Mouse (Mus musculus): ENCODE results near the gene Dnajb1. TPM values are rescaled to one million over a fixed set of nuclear protein-coding genes. Genes with fewer than 3 reads are reported as not detected.

The Dnajb1 gene
- polyA plus RNA-seq, 1 experiment from 2014 or later: 60.2 TPM

GRCm38 (mm10) chr8:83621691-83622388, 13.8 kb downstream of the Dnajb1 start:
- H3K36me3 ChIP-seq: no peaks in the 10 kb centered on the region
- H3K4me3 ChIP-seq: peak overlapping the region; percentile 32
- no peaks in the 10 kb centered on the region for H3K27me3 ChIP-seq (replicated peaks)
- no peaks in the 10 kb centered on the region for H3K9me3 ChIP-seq
- no peaks in the 10 kb centered on the region for H3K4me1 ChIP-seq
- H3K9ac ChIP-seq: peak overlapping the region; percentile 55
- WGBS: 55% methylated on average over 15 of the region's 15 CpGs
- H3K27ac ChIP-seq: no peak overlapping the region
- ATAC-seq (ENCODE audit: low FRiP score, low read depth): peak; percentile 64; the same call in 1 of the 2 replicates
- peak overlapping the region; percentile 69 for H3K4me2 ChIP-seq (replicated peaks)

- no peak overlapping the region for H3K27ac ChIP-seq
- no peaks in the 10 kb centered on the region for H3K4me1 ChIP-seq
- peak overlapping the region; percentile 55 for H3K9ac ChIP-seq
- 11% methylated on average over 23 of the region's 23 CpGs for WGBS
- H3K36me3 ChIP-seq: no peaks in the 10 kb centered on the region
- peak; percentile 93 for ATAC-seq (ENCODE audit: low FRiP score, low read depth)
- H3K4me3 ChIP-seq: peak overlapping the region; percentile 32
- H3K4me2 ChIP-seq (replicated peaks): peak overlapping the region; percentile 69
- H3K9me3 ChIP-seq: no peaks in the 10 kb centered on the region
- H3K27me3 ChIP-seq (replicated peaks): no peaks in the 10 kb centered on the region
Observed at GRCm38 (mm10) chr8:83622389-83622989, 14.5 kb downstream of the Dnajb1 start.

GRCm38 (mm10) chr8:83623549-83623948, 15.6 kb downstream of the Dnajb1 start:
- Histone ChIP-seq H3K9ac (no peak overlapping the region), H3K4me2 (replicated peaks) (no peak overlapping the region), H3K27ac (no peak overlapping the region), H3K27me3 (replicated peaks) (no peaks in the 10 kb centered on the region), H3K9me3 (no peaks in the 10 kb centered on the region), H3K36me3 (no peaks in the 10 kb centered on the region), H3K4me3 (no peak overlapping the region), H3K4me1 (no peaks in the 10 kb centered on the region)
- 86% methylated on average over 7 of the region's 7 CpGs for WGBS
- ATAC-seq (ENCODE audit: low FRiP score, low read depth): no peak

GRCm38 (mm10) chr8:83624739-83625138, 16.7 kb downstream of the Dnajb1 start:
- no peak overlapping the region for H3K4me2 ChIP-seq (replicated peaks)
- H3K9ac ChIP-seq: no peak overlapping the region
- no peaks in the 10 kb centered on the region for H3K4me1 ChIP-seq
- H3K4me3 ChIP-seq: no peak overlapping the region
- no peak overlapping the region for H3K27ac ChIP-seq
- no peaks in the 10 kb centered on the region for H3K36me3 ChIP-seq
- H3K27me3 ChIP-seq (replicated peaks): no peaks in the 10 kb centered on the region
- WGBS: 47% methylated on average over 3 of the region's 3 CpGs
- ATAC-seq (ENCODE audit: low FRiP score, low read depth): no peak
- H3K9me3 ChIP-seq: no peaks in the 10 kb centered on the region

- Histone ChIP-seq H3K4me2 (replicated peaks) (no peak overlapping the region), H3K4me1 (no peaks in the 10 kb centered on the region), H3K36me3 (no peaks in the 10 kb centered on the region), H3K27ac (no peak overlapping the region), H3K4me3 (no peak overlapping the region), H3K9me3 (no peaks in the 10 kb centered on the region), H3K27me3 (replicated peaks) (no peaks in the 10 kb centered on the region), H3K9ac (no peak overlapping the region)
- 90% methylated on average over 6 of the region's 6 CpGs for WGBS
- no peak for ATAC-seq (ENCODE audit: low FRiP score, low read depth)
Observed at GRCm38 (mm10) chr8:83625676-83626299, 17.8 kb downstream of the Dnajb1 start.

- H3K4me1 ChIP-seq: no peaks in the 10 kb centered on the region
- no peaks in the 10 kb centered on the region for H3K36me3 ChIP-seq
- H3K4me2 ChIP-seq (replicated peaks): no peak overlapping the region
- peaks cover 6% of the 10 kb centered on the region; the same call in 1 of the 2 replicates for H3K9me3 ChIP-seq
- 91% methylated on average over 7 of the region's 7 CpGs for WGBS
- ATAC-seq (ENCODE audit: low FRiP score, low read depth): no peak
- H3K4me3 ChIP-seq: no peak overlapping the region
- no peak overlapping the region for H3K9ac ChIP-seq
- H3K27me3 ChIP-seq (replicated peaks): no peaks in the 10 kb centered on the region
- H3K27ac ChIP-seq: no peak overlapping the region
Observed at GRCm38 (mm10) chr8:83632083-83632707, 24.2 kb downstream of the Dnajb1 start.

- no peak overlapping the region for H3K27ac ChIP-seq
- no peak overlapping the region for H3K9ac ChIP-seq
- H3K9me3 ChIP-seq: peaks cover 6% of the 10 kb centered on the region; the same call in 1 of the 2 replicates
- H3K4me1 ChIP-seq: no peaks in the 10 kb centered on the region
- no peak for ATAC-seq (ENCODE audit: low FRiP score, low read depth)
- no peaks in the 10 kb centered on the region for H3K27me3 ChIP-seq (replicated peaks)
- H3K36me3 ChIP-seq: no peaks in the 10 kb centered on the region
- H3K4me3 ChIP-seq: no peak overlapping the region
- no peak overlapping the region for H3K4me2 ChIP-seq (replicated peaks)
- 78% methylated on average over 4 of the region's 4 CpGs for WGBS
Observed at GRCm38 (mm10) chr8:83638856-83639255, 30.9 kb downstream of the Dnajb1 start.

- ATAC-seq (ENCODE audit: low FRiP score, low read depth): no peak
- H3K27ac ChIP-seq: no peak overlapping the region
- no peak overlapping the region for H3K4me2 ChIP-seq (replicated peaks)
- no peaks in the 10 kb centered on the region for H3K4me1 ChIP-seq
- no peak overlapping the region for H3K4me3 ChIP-seq
- H3K36me3 ChIP-seq: no peaks in the 10 kb centered on the region
- H3K9me3 ChIP-seq: peaks cover 6% of the 10 kb centered on the region; the same call in 1 of the 2 replicates
- WGBS: 86% methylated on average over 5 of the region's 5 CpGs
- no peaks in the 10 kb centered on the region for H3K27me3 ChIP-seq (replicated peaks)
- H3K9ac ChIP-seq: no peak overlapping the region
Observed at GRCm38 (mm10) chr8:83639649-83640048, 31.7 kb downstream of the Dnajb1 start.

- Histone ChIP-seq H3K27ac (no peak overlapping the region), H3K36me3 (no peaks in the 10 kb centered on the region), H3K9me3 (no peaks in the 10 kb centered on the region; the same call in 1 of the 2 replicates), H3K9ac (no peak overlapping the region), H3K4me3 (no peak overlapping the region), H3K4me1 (no peaks in the 10 kb centered on the region), H3K27me3 (replicated peaks) (no peaks in the 10 kb centered on the region), H3K4me2 (replicated peaks) (no peak overlapping the region)
- WGBS: 93% methylated on average over 11 of the region's 11 CpGs
- ATAC-seq (ENCODE audit: low FRiP score, low read depth): no peak
Observed at GRCm38 (mm10) chr8:83647511-83647910, 39.5 kb downstream of the Dnajb1 start.

GRCm38 (mm10) chr8:83648031-83648430, 40.0 kb downstream of the Dnajb1 start:
- no peak for ATAC-seq (ENCODE audit: low FRiP score, low read depth)
- Histone ChIP-seq H3K27me3 (replicated peaks) (no peaks in the 10 kb centered on the region), H3K27ac (no peak overlapping the region), H3K4me1 (peaks cover 1% of the 10 kb centered on the region), H3K4me2 (replicated peaks) (no peak overlapping the region), H3K36me3 (no peaks in the 10 kb centered on the region), H3K4me3 (no peak overlapping the region), H3K9ac (no peak overlapping the region), H3K9me3 (no peaks in the 10 kb centered on the region; the same call in 1 of the 2 replicates)
- 95% methylated on average over 4 of the region's 4 CpGs for WGBS

GRCm38 (mm10) chr8:83649699-83650098, 41.7 kb downstream of the Dnajb1 start:
- Histone ChIP-seq H3K4me1 (peaks cover 12% of the 10 kb centered on the region), H3K27me3 (replicated peaks) (no peaks in the 10 kb centered on the region), H3K9me3 (no peaks in the 10 kb centered on the region; the same call in 1 of the 2 replicates), H3K36me3 (no peaks in the 10 kb centered on the region), H3K27ac (no peak overlapping the region), H3K4me3 (no peak overlapping the region), H3K9ac (no peak overlapping the region), H3K4me2 (replicated peaks) (no peak overlapping the region)
- ATAC-seq (ENCODE audit: low FRiP score, low read depth): no peak
- WGBS: 93% methylated on average over 6 of the region's 6 CpGs
